Mouse (Mus musculus) thymus, adult 2 months (tissue): ENCODE measurements at regions not wholly inside any gene's neighbourhood (a gene's known extent, or its start where the extent isn't known, plus 50 kb on each side); places are given as distances from the start of the nearest gene placed in this dataset.

ENCODE experiments used
- DNase-seq: peaks from one replicate; pipeline ENCODE4 v3.0.0; 2021
- H3K27ac ChIP-seq: fragments of 200-500 bp; 2 replicates; pipeline ENCODE4 v1.5.1; 2012; ENCODE audit warnings: low read length, control low read depth; ENCODE audit not compliant: control insufficient read depth, insufficient read depth
- H3K27me3 ChIP-seq: fragments of 200-500 bp; 2 replicates; pipeline ENCODE4 v1.6.1; 2012; ENCODE audit warnings: mild to moderate bottlenecking, low read length, moderate library complexity, mixed read lengths; ENCODE audit not compliant: control insufficient read depth, insufficient read depth
- H3K36me3 ChIP-seq: fragments of 200-500 bp; 2 replicates; pipeline ENCODE4 v1.6.1; 2012; ENCODE audit warnings: mild to moderate bottlenecking, low read length, moderate library complexity; ENCODE audit not compliant: control insufficient read depth, insufficient read depth
- H3K4me1 ChIP-seq: fragments of 200-500 bp; replicated peaks from 2 replicates; pipeline ENCODE4 v1.6.1; 2012; ENCODE audit warnings: low read length; ENCODE audit not compliant: control insufficient read depth, insufficient read depth
- H3K4me3 ChIP-seq: fragments of 200-500 bp; 2 replicates; pipeline ENCODE4 v1.5.1; 2012; ENCODE audit warnings: mild to moderate bottlenecking, low read length, control low read depth, moderate library complexity; ENCODE audit not compliant: control insufficient read depth, insufficient read depth
- CTCF ChIP-seq: fragments of 200-500 bp; IDR thresholded peaks from 2 replicates; pipeline ENCODE4 v1.5.1; 2012; ENCODE audit warnings: mild to moderate bottlenecking, control low read depth, low read length, moderate library complexity, borderline replicate concordance; ENCODE audit not compliant: control insufficient read depth, poor library complexity, insufficient read depth; ENCODE audit errors: extremely low read depth
- POLR2A ChIP-seq: fragments of 200-500 bp; IDR thresholded peaks from 2 replicates; pipeline ENCODE4 v1.6.1; 2012; ENCODE audit warnings: mild to moderate bottlenecking, low read length, control low read depth, moderate library complexity; ENCODE audit not compliant: control insufficient read depth, poor library complexity, insufficient read depth; ENCODE audit errors: extremely low read depth
- WGBS: fragments of 180-500 bp; shearing (Covaris S2); methylation state at CpG from one replicate; pipeline ENCODE4 v1.1.7; 2018; 5-methylcytosine and 5-hydroxymethylcytosine counted together

GRCm38 (mm10) chr3:131794056-131794455, 229.5 kb downstream of the Papss1 start:
- no peaks in the 10 kb centered on the region for H3K4me1 ChIP-seq

DNA sequence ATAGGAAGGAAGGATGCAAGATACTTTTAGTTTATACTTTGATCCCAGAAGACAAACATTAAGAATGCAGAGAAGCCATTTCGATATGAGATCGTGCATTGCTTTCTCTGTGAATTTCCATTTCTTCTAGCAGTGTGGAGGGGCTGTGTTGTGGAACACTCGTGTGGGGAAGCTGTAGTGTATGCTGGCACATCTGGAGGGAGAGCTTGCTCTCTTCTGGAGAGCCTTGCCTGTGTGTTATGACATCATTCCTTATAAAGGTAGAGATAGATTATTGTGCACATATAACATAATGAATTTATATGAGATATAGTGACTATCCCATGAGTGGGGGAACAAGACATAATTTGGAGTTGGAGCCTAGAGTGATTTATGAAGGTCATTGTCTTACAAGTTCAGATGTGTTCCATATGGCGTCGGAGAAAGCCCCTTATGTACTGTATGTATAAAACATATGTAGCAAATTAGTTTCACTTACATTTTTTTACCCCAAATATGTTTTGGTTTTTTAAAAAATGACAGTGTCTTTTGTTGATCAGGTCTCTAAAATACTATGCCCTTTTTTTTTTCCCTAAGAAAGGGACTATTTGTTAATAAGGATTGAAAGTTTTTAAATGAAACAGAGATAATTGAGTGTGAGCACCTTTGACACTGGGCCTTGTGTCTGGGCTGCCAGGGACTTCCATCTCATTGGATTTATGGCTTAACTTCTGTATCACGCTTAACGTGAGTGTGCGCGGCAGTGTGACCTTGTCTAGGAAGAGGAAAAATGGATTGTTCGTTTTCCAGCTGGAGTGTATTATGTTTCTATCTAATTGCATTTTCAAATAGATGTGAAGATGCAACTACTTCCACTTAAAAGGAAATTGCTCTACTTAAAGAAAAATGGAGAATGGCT, 230.8 kb downstream of the Papss1 start:
- Histone ChIP-seq H3K27ac (no peak overlapping the region), H3K27me3 (no peaks in the 10 kb centered on the region), H3K4me3 (no peak overlapping the region), H3K4me1 (no peaks in the 10 kb centered on the region), H3K36me3 (no peaks in the 10 kb centered on the region)
- TF ChIP-seq CTCF (no peak), POLR2A (no peak)
- no peak for DNase-seq
- 93% methylated on average over 10 of the region's 10 CpGs for WGBS

More at GRCm38 (mm10) chr3:131794056-131794455, 229.5 kb downstream of the Papss1 start:
- Histone ChIP-seq H3K4me3 (no peak overlapping the region), H3K27ac (no peak overlapping the region), H3K27me3 (no peaks in the 10 kb centered on the region), H3K36me3 (no peaks in the 10 kb centered on the region)
- DNase-seq, result no peak
- 89% methylated on average over 1 of the region's 1 CpGs for WGBS
- TF ChIP-seq POLR2A (no peak), CTCF (no peak)

DNA sequence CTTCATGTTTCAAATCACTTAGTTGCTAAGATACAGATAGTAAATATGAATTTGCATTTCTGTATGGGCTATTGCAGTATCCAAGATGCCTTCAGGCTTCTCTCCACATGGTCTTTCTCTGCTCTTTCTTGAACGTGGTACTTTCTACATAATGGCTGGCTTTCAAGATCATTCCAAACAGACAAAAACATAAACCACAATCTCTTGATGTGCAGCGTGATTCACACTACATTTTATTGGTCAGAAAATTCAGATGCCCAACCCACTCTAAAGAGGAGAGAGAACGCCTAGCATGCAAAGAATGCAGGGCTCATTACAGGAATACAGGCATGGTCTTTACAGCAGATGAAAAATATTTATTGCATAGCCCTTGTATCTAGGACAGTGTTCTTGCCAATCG, 235.2 kb downstream of the Papss1 start:
- no peak for DNase-seq
- H3K4me1 ChIP-seq, result no peaks in the 10 kb centered on the region
- H3K36me3 ChIP-seq, result no peaks in the 10 kb centered on the region
- H3K4me3 ChIP-seq, result no peak overlapping the region
- TF ChIP-seq POLR2A (no peak), CTCF (no peak)
- H3K27me3 ChIP-seq, result no peaks in the 10 kb centered on the region
- WGBS, result 89% methylated on average over 4 of the region's 4 CpGs
- no peak overlapping the region for H3K27ac ChIP-seq

- no peak for DNase-seq
- 91% methylated on average over 3 of the region's 3 CpGs for WGBS
- no peak overlapping the region for H3K27ac ChIP-seq
- H3K4me3 ChIP-seq, result no peak overlapping the region
- no peaks in the 10 kb centered on the region for H3K27me3 ChIP-seq
- no peak for TF ChIP-seq POLR2A
- no peaks in the 10 kb centered on the region for H3K36me3 ChIP-seq
- H3K4me1 ChIP-seq, result no peaks in the 10 kb centered on the region
Observed at GRCm38 (mm10) chr3:131801551-131801950, 237.0 kb downstream of the Papss1 start.

- 37% methylated on average over 7 of the region's 7 CpGs for WGBS
- Histone ChIP-seq H3K36me3 (no peaks in the 10 kb centered on the region), H3K4me3 (no peak overlapping the region), H3K4me1 (no peaks in the 10 kb centered on the region), H3K27ac (no peak overlapping the region), H3K27me3 (no peaks in the 10 kb centered on the region)
- no peak for DNase-seq
- no peak for TF ChIP-seq POLR2A
- no peak for TF ChIP-seq CTCF
Observed at GRCm38 (mm10) chr3:131802841-131803240, 238.3 kb downstream of the Papss1 start.

- DNase-seq, result no peak
- Histone ChIP-seq H3K4me3 (no peak overlapping the region), H3K27ac (no peak overlapping the region), H3K27me3 (no peaks in the 10 kb centered on the region), H3K4me1 (no peaks in the 10 kb centered on the region), H3K36me3 (no peaks in the 10 kb centered on the region)
- WGBS, result 67% methylated on average over 8 of the region's 8 CpGs
- no peak for TF ChIP-seq CTCF
- no peak for TF ChIP-seq POLR2A
Observed at GRCm38 (mm10) chr3:131808127-131808526, 243.6 kb downstream of the Papss1 start.
